Mouse (Mus musculus) thymus, postnatal 10 days (tissue): ENCODE results near the gene Mau2.

Experiments used
- DNase-seq, 2 experiments: peaks; one replicate each; pipeline ENCODE4 v3.0.0; 2021; ENCODE audit warnings: low spot score in 2 of 2

The Mau2 gene

DNA sequence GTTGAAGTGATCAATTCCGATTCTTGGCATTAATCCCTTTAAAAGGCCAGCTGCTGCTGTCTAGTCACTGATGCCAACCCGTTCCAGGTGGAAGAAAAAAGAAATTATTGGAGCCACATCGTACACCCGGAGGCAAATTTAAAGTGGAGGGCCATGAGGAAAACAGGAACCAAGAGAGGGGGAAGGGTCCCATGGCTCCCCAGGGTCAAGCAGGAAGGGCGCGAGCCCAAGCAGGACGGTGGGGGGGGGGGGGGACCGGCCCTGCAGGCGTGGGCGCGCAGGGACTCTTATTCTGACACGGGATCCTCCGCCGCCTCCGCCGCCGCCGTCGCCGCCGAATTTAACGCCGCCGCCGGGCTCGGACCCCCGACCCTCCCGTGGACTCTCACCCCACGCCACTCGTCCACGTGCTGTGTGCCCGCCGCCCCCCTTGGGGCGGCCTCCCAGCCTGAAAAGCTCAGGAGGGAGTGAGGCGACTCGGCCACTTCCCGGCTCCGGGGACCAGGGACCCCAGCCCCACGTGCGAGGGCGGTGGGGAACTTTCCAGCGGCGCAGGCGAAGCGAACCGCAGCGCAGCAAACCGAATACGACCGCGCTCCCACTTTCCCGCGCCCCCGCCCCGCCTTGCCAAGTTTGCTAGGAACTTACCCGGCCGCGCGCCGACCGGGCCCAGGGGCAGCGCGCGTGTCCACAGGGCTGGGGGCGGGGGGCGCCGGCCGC is 68.9 kb downstream of the Mau2 start:
- DNase-seq, result peak; percentile 37 to 40

DNA sequence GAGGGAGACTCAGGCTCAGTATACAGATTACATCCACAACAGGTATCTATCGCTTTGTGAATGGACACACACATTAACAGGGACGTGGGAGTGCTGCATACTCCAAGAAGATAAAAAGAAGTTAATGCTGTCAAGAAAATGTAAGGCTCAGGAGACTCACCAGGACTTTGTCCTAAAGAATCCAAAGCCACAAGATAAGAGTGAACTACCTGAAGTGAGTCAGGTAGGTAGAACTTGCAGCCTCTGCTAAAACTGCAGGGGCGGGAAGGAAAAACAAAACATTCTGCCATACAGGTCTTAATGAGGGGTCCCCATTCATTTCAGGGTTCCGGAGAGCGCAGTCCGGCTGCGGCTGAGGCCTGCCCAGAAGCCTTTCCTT is 69.5 kb downstream of the Mau2 start:
- no peak for DNase-seq

DNA sequence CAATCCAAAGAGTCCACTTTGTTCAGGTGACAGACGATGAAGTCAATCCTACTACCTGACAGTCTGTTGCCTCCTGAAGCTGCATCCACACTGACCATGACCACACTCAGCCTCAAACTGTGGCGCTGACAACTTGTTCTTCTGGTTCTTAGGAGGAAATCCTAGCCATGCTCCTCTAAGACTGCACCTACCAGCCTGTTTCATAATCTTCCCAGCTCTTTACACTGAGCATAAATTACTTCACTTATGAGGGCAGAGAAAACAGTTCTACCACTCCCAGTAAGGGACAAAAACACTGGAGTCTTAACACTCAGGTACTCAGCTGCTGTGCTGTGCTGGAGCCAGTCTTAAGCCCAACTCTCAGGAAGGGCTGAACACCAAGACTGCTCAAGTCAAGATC is 71.7 kb downstream of the Mau2 start:
- DNase-seq, result no peak

DNA sequence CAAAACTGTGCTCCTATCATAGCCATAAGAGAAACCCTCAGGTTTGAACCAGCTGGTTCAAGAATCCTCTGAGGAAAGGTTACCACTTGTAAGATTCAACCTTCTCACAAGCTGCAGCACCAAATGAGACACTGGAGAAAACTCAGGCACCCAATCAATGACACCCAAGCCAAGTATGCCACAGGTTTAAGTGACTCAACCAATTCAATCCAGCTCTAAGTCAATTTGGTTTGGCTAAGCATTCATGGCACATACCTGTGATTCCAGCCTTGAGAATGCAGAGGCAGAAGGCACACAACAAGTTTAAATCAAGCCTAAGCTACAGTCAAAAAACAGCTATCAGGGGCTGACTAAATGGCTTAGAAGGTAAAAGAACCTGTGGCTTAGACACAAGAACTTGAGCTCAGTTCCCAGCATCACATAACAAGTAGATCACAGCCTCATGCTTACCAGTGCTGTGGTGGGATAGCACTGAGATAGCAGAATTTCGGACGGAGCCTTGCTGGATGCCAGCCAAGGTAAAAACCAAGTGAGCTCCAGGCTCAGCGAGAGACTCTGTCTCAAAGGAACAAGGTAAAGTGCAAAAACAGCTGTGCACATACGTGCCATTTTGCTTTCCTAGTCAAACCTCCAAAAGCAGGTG is 75.1 kb downstream of the Mau2 start:
- DNase-seq, result no peak
